Mouse (Mus musculus) forebrain, embryonic 14.5 days (tissue): ENCODE data around the gene Clnk. TPM values are rescaled to one million over a fixed set of nuclear protein-coding genes. Genes with fewer than 3 reads are reported as not detected.
"Not testable (repeated sequence)": the region's sequence is repeated elsewhere in the genome, so short reads cannot be mapped to it uniquely, and the experiment has no call there.

Experiments used
- ATAC-seq: fragments of 200-750 bp; cut with Nextera tagmentation; 2 replicates; pipeline ENCODE4 v1.8.0; 2017; ENCODE audit warnings: mild to moderate bottlenecking, moderate library complexity
- DNase-seq: peaks from one replicate; pipeline ENCODE4 v3.0.0-alpha.2; 2015; ENCODE audit warnings: low spot score
- H3K27ac ChIP-seq: fragments of 300-500 bp; sonication (generic); 2 replicates; pipeline ENCODE4 v1.5.1; 2014; ENCODE audit warnings: low read depth, mild to moderate bottlenecking, control low read depth, low read length, moderate library complexity
- H3K27me3 ChIP-seq: fragments of 300-500 bp; sonication (generic); replicated peaks from 2 replicates; pipeline ENCODE4 v1.6.1; 2014; ENCODE audit warnings: low read length, control low read depth, mixed read lengths; ENCODE audit not compliant: control insufficient read depth, insufficient read depth
- H3K36me3 ChIP-seq: fragments of 300-500 bp; sonication (generic); 2 replicates; pipeline ENCODE4 v1.6.1; 2014; ENCODE audit warnings: low read length, control low read depth; ENCODE audit not compliant: control insufficient read depth, insufficient read depth
- H3K4me1 ChIP-seq: fragments of 300-500 bp; sonication (generic); 2 replicates; pipeline ENCODE4 v1.6.1; 2014; ENCODE audit warnings: antibody characterized with exemption, low read length, control low read depth; ENCODE audit not compliant: control insufficient read depth, insufficient read depth
- H3K4me2 ChIP-seq: fragments of 300-500 bp; sonication (generic); 2 replicates; pipeline ENCODE4 v1.6.1; 2014; ENCODE audit warnings: mild to moderate bottlenecking, control low read depth, low read length
- H3K4me3 ChIP-seq: fragments of 300-500 bp; sonication (generic); 2 replicates; pipeline ENCODE4 v1.5.1; 2014; ENCODE audit warnings: low read depth, low read length, control low read depth
- H3K9ac ChIP-seq: fragments of 300-500 bp; sonication (generic); 2 replicates; pipeline ENCODE4 v1.6.1; 2014; ENCODE audit warnings: mild to moderate bottlenecking, low read length, control low read depth, moderate library complexity
- H3K9me3 ChIP-seq: fragments of 300-500 bp; sonication (generic); replicated peaks from 2 replicates; pipeline ENCODE4 v1.6.1; 2016; ENCODE audit warnings: low read length, control low read depth, mixed read lengths; ENCODE audit not compliant: control insufficient read depth
- WGBS: fragments of 180-500 bp; shearing (Covaris S2); extraction: QIAGEN DNeasy Blood & Tissue Kit; methylation state at CpG from one replicate; pipeline ENCODE4 v1.1.7; 2014; 5-methylcytosine and 5-hydroxymethylcytosine counted together
- polyA plus RNA-seq: library from polyadenylated mRNA; unstranded; fragments of >200 nt; fragmentation: Nextera tagmentation; extraction: Ambion mirVana; gene quantifications from 2 replicates; pipeline ENCODE4 v1.2.1, GENCODE M21; 2014

The Clnk gene
- 0.17 TPM in 1 of 2 replicates, not detected in the other for polyA plus RNA-seq

DNA sequence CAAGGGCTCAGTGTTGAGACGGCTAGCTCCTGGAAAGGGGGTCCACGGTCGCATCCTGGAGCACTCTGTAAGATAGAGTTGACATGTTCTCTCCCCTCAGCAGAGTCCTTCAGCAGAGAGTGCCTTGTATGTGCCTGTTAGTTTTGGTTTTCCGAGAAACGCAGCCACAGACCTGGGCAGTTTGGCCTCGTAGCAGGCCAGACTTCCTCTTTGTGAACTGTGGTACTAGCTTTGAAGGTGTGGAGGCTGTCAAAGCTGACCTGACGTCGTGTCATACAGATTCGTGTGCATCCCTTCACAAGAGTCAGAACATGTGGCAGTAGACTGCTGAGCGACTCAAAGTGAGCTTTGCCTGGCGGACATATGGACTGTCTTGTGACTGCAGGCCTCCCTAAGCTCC lies at the start of gene Clnk:
Clnk (minus strand) TSS at position 191 of the 400 bp plus-strand sequence.
- Histone ChIP-seq H3K4me1 (peaks cover 5% of the 10 kb centered on the region; the same call in 1 of the 2 replicates), H3K36me3 (no peaks in the 10 kb centered on the region), H3K9me3 (no peaks in the 10 kb centered on the region), H3K27me3 (no peaks in the 10 kb centered on the region), H3K4me3 (no peak within 1 kb of the TSS), H3K9ac (no peak within 1 kb of the TSS), H3K4me2 (no peak within 1 kb of the TSS), H3K27ac (no peak within 1 kb of the TSS)
- DNase-seq (no peak), ATAC-seq (no peak)
- 83% methylated on average over 11 of the region's 11 CpGs for WGBS

GRCm38 (mm10) chr5:38905271-38905670 lies 28.7 kb upstream of the Clnk start:
- DNase-seq, result no peak
- Histone ChIP-seq H3K4me2 (no peak overlapping the region), H3K4me1 (no peaks in the 10 kb centered on the region), H3K27me3 (no peaks in the 10 kb centered on the region), H3K9ac (no peak overlapping the region), H3K9me3 (no peaks in the 10 kb centered on the region), H3K4me3 (no peak overlapping the region), H3K36me3 (no peaks in the 10 kb centered on the region), H3K27ac (no peak overlapping the region)
- 63% methylated on average over 3 of the region's 3 CpGs for WGBS
- no peak for ATAC-seq

GRCm38 (mm10) chr5:38904528-38905044 lies 28.0 kb upstream of the Clnk start:
- Histone ChIP-seq H3K9ac (no peak overlapping the region), H3K9me3 (no peaks in the 10 kb centered on the region), H3K36me3 (no peaks in the 10 kb centered on the region), H3K4me1 (no peaks in the 10 kb centered on the region), H3K27me3 (no peaks in the 10 kb centered on the region), H3K4me3 (no peak overlapping the region), H3K27ac (no peak overlapping the region), H3K4me2 (no peak overlapping the region)
- DNase-seq (no peak), ATAC-seq (no peak)
- WGBS, result 94% methylated on average over 3 of the region's 3 CpGs

DNA sequence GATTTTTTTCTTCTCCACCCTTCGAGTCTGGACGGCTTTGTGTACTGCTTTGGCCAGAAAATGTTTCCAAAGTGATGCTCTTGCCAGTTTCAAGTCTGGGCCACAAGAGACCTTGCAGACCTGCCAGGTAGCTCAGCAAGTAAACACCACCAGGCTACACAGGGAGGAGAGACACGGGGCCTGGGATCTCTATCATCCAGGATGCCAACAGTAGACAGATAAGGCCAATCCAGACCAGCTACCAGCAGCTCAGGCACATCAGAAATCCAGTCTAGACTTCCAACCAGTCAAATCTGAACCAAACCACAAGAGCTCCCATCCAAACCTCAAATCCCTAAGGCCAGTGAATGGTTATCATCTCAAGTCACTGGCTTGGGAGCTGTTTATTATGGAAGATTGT lies 26.3 kb upstream of the Clnk start:
- 76% methylated on average over 3 of the region's 3 CpGs for WGBS
- DNase-seq (no peak), ATAC-seq (no peak)
- H3K9me3 ChIP-seq, result no peaks in the 10 kb centered on the region
- H3K4me1 ChIP-seq, result no peaks in the 10 kb centered on the region
- no peaks in the 10 kb centered on the region for H3K36me3 ChIP-seq
- H3K4me3 ChIP-seq, result no peak overlapping the region
- H3K27me3 ChIP-seq, result no peaks in the 10 kb centered on the region
- H3K4me2 ChIP-seq, result no peak overlapping the region
- H3K9ac ChIP-seq, result no peak overlapping the region
- no peak overlapping the region for H3K27ac ChIP-seq

- Histone ChIP-seq H3K4me2 (no peak overlapping the region), H3K27me3 (no peaks in the 10 kb centered on the region), H3K4me1 (no peaks in the 10 kb centered on the region), H3K4me3 (no peak overlapping the region), H3K36me3 (no peaks in the 10 kb centered on the region), H3K9ac (no peak overlapping the region), H3K9me3 (no peaks in the 10 kb centered on the region), H3K27ac (no peak overlapping the region)
- DNase-seq (no peak), ATAC-seq (no peak)
- WGBS, result 82% methylated on average over 2 of the region's 2 CpGs
Observed at GRCm38 (mm10) chr5:38899051-38899450, 22.4 kb upstream of the Clnk start.

DNA sequence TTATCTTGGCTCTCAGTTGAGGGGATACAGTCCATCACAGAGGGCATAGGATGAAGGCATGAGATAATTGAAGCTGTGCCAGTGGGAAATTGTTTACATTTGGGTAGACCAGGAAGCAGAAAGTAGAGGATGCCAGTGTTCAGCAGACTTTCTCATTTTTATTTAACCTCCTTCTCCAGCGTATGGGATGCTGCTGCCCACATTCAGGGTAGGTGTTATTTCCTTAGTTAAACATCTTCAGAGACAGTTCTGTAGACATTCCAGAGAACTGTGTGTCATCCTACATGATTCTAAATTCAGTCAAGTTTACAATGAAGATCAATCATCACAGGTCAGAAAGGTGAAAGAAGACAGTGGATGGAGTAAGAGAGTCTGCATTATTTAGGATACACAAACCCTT lies 12.0 kb upstream of the Clnk start:
- ATAC-seq (no peak), DNase-seq (no peak)
- Histone ChIP-seq H3K27me3 (no peaks in the 10 kb centered on the region), H3K9ac (no peak overlapping the region), H3K9me3 (no peaks in the 10 kb centered on the region), H3K4me3 (no peak overlapping the region), H3K36me3 (no peaks in the 10 kb centered on the region), H3K27ac (no peak overlapping the region), H3K4me1 (no peaks in the 10 kb centered on the region), H3K4me2 (no peak overlapping the region)
- WGBS, result 97% methylated on average over 1 of the region's 1 CpGs

GRCm38 (mm10) chr5:38886623-38887275 lies 10.1 kb upstream of the Clnk start:
- 60% methylated on average over 2 of the region's 2 CpGs for WGBS
- Histone ChIP-seq H3K4me2 (no peak overlapping the region), H3K4me3 (no peak overlapping the region), H3K27ac (no peak overlapping the region; the same call in 1 of the 2 replicates), H3K36me3 (no peaks in the 10 kb centered on the region), H3K9ac (no peak overlapping the region), H3K27me3 (no peaks in the 10 kb centered on the region), H3K9me3 (no peaks in the 10 kb centered on the region), H3K4me1 (no peaks in the 10 kb centered on the region)
- peak; percentile 82 for DNase-seq
- peak; percentile 83 for ATAC-seq

- H3K4me3 ChIP-seq, ATAC-seq, H3K4me2 ChIP-seq, H3K4me1 ChIP-seq, H3K36me3 ChIP-seq, H3K9me3 ChIP-seq, H3K9ac ChIP-seq, H3K27me3 ChIP-seq: not testable (repeated sequence)
- 68% methylated on average over 1 of the region's 1 CpGs for WGBS
- peak; percentile 15 for DNase-seq
- peak overlapping the region; percentile 79 for H3K27ac ChIP-seq
Observed at GRCm38 (mm10) chr5:38882635-38883034, 6.0 kb upstream of the Clnk start.
